Mouse (Mus musculus) adrenal gland, adult 18-20 months (tissue): ENCODE data around the gene Evl. TPM values are rescaled to one million over a fixed set of nuclear protein-coding genes. Genes with fewer than 3 reads are reported as not detected.

Experiments used
- DNase-seq, 2 experiments: peaks; one replicate each; pipeline ENCODE4 v3.0.0; 2021 to 2022; ENCODE audit warnings: low spot score in 2 of 2
- total RNA-seq, 2 experiments: library from RNA; stranded (reverse); gene quantifications; 1 replicate in 1 of 2; 2 replicates in 1 of 2; pipeline ENCODE4 v1.2.3; 2021

The Evl gene
- total RNA-seq, 2 experiments from 2014 or later, result 37.3 to 43.4 TPM

GRCm38 (mm10) chr12:108583775-108584174 is 29.3 kb downstream of the Evl start:
- DNase-seq, result no peak

DNA sequence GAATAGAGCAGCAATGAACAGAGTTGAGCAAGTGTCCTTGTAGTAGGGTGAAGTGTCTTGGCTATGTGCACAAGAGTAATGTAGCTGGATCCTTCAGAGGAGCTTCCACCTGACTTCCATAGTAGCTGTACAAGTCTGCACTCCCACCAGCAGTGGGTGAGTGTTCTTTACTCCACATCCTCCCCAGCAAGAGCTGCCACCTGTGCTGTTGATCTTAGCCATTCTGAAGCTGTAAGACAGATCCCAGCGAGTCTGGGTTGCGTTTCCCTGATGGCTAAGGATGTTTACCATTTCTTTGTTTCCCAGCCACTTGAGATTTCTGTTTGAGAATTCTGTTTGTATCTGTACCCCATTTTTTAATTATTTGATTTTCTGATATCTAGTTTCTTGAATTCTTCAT is 35.6 kb downstream of the Evl start:
- DNase-seq, result no peak

- no peak for DNase-seq
These were observed 37.1 kb downstream of the Evl start for GRCm38 (mm10) chr12:108591586-108591985.

DNA sequence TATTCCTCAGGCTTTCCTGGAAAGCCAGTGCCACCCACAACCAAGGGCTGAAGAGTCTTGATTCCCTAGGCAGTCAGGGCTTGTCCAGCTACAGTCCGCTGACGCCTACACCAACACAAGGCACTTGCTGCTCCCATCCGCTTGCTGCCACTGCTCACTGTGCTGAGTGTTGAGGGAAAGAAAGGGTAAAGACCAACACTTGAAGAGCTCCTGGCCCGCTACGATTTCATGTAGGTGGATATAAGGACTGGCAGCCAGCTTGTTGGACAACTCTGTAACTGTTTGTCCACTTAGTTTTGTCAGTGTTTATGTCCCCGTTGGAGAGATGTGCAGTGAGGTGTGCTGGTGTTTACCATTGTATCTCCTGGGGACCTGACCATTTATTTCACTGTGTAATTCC is 38.3 kb downstream of the Evl start:
- DNase-seq, result no peak

DNA sequence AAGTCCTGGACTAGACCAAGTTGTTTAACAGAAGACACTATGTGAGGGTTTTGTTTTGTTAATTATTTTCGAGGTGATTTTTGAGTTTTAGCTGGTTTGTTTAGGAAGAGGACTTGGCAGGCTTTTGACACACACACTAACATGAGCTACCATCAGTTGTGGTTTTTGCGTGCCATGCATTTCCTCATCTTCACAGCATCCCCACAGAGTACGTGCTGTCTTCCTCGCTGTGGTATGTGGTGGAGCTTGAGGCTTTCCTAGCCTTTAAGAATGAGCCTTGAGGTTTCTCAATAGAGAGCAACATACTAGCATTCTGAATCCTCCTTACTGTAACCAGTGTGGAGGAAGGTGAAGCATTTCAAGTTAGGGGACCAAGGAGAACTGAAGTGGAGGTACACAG is 46.3 kb downstream of the Evl start:
- no peak for DNase-seq

DNA sequence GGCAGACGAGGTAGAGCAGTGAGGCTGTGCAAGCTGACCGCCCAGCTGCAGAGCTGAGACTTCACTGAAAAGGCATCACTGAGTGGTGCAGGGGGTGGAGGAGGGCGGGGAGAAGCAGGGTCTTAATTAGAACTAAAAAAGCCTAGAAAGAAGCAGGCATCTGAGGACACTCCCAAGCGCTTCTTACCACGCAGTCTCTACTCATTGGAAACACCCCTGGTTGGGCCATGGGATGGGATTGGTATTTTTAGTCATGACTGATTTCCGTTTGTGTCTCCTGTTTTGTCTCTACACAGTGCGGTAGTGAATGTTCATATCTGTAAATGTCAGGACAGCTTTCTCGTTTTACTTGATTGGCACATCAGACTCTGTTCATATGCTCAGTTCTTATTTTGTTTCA is 46.8 kb downstream of the Evl start:
- no peak for DNase-seq

DNA sequence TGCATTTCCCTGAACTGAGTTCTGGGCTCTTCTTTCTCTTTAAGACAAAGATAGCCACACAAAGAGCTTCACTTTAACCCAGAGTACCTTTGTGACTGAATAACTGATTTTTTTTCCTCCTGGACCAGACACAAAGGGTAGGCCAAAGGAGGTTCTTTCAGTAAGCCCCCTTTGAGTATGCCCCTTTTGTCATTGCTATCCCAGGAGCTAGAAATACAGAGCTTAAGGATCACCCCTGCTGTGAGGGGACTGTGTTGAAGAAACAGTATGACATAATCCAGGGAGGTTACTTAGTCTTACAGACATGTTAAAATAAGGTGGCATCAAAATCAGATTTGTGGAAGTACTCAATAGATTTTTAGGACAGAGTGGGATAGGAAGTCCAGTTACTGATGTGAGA is 50.0 kb downstream of the Evl start:
- no peak for DNase-seq

DNA sequence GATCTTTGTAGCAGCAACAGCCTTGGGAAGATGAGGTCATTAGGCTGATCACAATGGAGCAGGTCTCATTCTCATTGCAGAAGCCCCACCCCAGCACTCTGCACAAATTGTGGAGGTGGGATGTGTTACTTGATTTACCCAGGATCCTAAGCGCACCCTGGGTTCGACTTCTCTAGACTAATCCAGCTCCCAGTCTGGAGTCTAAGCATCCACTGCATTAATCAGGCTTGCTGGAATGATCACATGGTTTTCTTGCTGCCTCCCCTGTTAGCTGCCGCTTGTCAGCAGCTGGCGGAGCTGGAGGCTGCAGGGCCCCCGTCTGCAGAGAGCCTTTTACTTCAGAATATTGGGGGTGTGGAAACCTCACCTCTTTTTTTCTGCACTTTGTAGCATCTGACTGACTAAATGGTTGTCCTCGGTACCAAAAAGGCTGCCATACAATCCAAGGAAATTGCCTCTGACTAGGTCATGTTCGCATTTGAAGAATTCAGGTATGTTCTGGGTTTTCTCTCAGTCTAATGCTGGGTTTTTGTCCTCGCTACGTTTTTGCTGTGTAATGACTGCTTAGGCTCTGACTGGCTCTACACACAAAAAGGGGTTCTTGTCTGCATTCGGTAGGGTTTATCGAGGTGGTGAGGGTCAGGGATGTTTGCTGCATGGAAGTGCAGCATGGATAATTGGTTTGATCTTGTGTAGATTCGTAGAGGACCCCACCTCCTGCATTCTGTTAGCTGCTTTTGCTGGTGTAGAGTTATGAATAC is 51.2 kb downstream of the Evl start:
- DNase-seq, result no peak

DNA sequence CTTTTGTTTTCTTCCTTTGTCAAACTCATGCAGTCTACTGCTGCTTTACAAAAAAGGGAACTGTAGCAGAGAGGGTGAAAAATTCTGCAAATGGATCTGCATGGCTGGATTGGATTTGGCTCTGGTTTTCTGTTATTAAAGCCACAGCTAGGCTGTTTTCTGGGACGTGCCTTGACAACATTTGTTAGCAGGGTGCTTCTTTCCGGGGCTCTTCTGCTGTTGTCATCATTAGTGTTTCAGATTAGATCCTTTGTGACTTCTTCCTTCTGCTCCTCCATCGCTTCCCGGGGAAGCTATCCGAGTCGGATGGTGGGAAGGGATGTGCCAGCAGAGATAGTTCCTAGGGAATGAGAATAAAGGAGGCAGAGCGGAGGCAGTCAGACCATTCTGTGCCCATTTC is 51.8 kb downstream of the Evl start:
- no peak for DNase-seq

- no peak for DNase-seq
These were observed 54.9 kb downstream of the Evl start for GRCm38 (mm10) chr12:108609446-108609845.

DNA sequence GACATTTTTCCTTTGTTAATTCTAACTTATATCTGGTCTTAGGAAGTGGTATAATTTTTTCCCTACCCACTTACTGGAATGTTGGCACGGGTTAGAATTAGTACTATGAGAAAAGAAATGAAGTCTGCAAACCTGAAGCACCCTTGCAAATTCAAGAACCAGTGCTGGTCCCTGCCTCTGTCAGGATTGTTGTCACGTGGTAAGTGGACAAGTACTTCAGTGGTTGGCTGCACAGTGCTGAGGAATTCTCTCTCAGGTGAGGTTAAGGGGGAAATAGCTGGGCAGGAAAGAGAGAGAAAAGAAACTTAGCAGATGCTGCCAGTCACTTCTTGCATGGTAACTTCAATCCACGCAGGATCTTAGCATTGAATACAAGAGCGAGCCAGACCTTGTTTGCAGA is 55.7 kb downstream of the Evl start:
- no peak for DNase-seq

DNA sequence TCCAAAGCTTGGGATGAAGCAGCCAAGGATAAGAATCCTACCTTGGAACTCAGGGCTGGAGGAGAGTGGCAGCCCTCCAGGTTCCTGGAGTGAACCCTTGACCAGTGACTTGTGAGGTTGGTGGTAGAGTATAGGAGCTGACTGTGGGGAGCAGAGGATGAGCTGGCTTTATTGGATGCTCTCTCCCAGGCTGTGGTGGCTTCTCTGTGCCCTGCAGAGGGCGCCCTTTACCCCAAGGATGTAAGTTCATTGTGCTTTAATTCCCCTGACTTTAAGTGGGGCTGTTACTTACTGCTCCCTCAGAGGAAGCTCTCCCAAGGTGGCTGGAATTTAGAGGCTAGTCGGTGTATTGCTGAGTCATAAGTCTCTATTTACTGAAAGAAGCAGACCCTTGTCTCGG is 58.6 kb downstream of the Evl start:
- peak; percentile 42 to 71 for DNase-seq

GRCm38 (mm10) chr12:108617511-108617910 is 63.0 kb downstream of the Evl start:
- DNase-seq, result no peak

- no peak for DNase-seq
These were observed 65.4 kb downstream of the Evl start for GRCm38 (mm10) chr12:108619853-108620416.

DNA sequence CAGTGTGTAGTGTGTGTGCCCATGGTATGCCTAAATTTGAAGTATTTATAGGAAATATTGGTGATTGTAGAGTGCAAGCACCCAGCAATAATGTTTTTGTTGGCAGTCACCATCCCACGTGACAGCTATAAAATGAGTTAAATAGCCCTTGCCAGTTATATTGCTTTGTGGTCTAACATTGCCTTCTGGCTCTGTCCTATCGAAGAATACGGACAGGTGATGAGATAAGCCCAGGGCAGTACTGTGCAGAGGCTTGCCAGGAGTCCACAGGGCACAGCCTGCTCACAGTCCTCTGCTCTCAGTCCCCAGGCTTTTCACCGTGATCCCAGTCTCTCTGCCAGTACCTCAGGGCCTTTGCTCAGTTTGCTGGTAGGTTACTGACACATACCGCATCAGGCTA is 67.9 kb downstream of the Evl start:
- DNase-seq, result no peak

DNA sequence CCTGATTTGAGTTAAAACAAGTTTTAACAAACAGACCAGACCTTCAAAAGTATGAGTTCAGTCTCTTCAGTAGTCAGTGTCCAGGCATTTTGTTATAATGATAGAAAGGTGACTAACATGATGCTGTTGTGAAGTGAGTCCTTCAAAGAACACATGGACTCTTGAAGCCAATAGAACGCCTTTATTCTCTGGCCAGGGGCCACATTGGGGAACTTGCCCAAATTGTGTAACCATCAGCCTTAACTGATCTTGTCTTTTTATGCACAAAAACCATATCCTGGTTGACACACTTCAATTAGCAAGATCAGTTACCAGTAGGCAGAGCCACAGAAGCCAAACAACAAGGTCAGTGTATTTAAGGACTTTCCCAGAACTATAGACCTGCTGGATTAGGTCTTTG is 75.0 kb downstream of the Evl start:
- no peak for DNase-seq

DNA sequence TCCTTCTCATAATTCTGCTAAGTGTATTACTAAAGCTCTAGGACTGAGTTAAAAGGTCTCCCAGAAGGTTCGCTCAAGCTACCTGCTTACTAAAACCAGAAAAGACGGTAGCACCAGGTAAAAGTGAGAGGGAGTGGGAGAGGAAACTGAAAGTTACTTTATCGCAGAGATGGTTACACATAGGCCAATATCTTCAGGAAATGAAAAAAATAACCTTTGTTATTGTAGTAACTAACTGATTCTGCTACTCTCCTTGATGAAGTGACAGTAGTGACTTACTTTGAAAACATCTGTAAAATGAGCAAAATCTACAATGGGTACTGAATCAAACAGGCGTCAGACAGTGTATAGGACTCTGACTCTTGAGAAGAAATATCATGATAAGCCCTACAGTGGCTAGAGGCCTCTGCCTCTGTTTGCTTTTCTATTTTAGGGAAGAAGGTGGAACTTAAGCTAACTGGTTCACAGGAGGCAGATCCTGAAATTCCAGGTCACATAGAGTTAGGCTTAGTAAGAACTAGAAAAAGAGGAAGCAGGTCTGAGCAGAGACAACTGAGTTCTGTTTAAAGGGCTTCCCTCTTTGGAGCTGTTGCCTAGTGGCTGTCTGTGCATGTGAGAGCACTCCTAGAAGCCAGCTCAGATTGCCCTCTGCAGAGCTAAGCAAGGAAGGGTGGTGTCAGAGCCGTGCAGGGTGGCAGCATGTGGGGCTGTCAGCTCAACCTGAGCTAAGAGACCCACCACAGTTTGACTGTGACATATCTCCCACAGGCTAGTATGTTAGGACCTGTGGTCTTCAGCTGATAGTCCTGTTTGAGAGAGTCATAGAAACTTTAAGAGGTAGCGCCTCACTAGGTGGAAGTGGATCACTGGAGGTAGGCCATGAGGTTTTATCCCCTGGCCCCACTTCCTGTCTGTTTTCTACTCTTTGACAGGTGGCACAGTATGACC is 76.5 kb downstream of the Evl start:
- no peak for DNase-seq

- DNase-seq, result no peak
These were observed 78.0 kb downstream of the Evl start for GRCm38 (mm10) chr12:108632501-108632900.

- DNase-seq, result no peak
These were observed 79.5 kb downstream of the Evl start for GRCm38 (mm10) chr12:108634031-108634430.

- DNase-seq, result no peak
These were observed 81.0 kb downstream of the Evl start for GRCm38 (mm10) chr12:108635501-108635900.

DNA sequence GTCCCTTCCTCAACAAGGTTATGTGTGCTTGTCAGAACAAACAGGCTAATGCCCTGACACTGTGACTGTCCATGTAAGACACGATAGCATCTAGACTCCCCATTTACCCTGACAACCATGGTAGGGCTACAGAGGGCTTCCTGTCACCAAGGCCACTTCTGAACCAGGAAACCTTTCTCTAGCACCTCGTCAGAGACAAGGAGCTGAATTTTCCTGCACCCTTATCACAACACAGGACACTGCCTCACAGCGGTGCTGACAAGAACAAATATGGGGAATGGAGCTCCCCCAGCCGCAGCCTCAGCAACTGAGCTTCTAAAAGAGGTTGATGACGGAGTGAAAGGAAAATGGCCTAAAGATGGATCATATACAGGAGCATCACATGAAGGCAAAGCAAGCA is 82.9 kb downstream of the Evl start:
- no peak for DNase-seq

GRCm38 (mm10) chr12:108639126-108639525 is 84.6 kb downstream of the Evl start:
- DNase-seq, result no peak
